In the genomic region with DNA sequence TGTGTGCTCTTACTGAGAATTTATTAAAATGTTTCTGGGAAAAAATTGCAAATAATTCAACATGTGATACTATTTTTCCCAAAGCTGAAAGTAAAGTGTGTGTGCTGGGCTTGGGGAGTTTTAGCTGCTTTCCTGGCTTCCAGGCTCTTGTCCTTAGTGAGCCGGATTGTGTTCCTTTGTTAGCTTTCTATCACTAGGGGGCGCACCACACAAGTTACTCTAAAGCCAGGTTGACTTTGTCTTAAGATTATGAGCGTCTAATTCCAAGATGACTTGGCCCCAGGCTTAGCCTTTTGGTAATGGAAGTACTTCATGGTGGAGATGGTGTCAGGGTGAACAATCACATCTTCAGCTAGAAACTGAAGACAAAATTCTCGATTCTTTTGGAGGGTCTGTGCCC, we compare ENCODE assay signal across 10 mouse cellular contexts.
DNase-seq lines count a peak whose midpoint lies in the region; TF ChIP-seq lines count a peak whose summit lies in the region.
"Had no signal": no experiment of that assay in that cellular context is flagged by ENCODE, and none has a peak within 500 bp of the region (broad histone marks: within the 10 kb centered on the region; RNA-seq: fewer than 3 reads in every experiment).

No protein-coding gene starts in this region.

- DNase-seq in adrenal gland, postnatal 10 days: peak; percentile 20
- DNase-seq in adrenal gland, adult 18-20 months (ENCODE audit: low spot score in 2 of 2): no peak
- DNase-seq in layer of hippocampus, adult 2 months (ENCODE audit: low spot score in 2 of 2): peak in 1 of 2 experiments; percentile 15
- no peak for DNase-seq in layer of hippocampus, adult 9-10 months (ENCODE audit: low spot score)
- no peak for DNase-seq in brain, embryonic 14.5 days (ENCODE audit: low read depth)
- DNase-seq in lung, postnatal 25 days (ENCODE audit: low spot score): peak; percentile 3
- DNase-seq in gastrocnemius, adult 8-10 months (ENCODE audit: low spot score in 2 of 2): no peak
- no peak for DNase-seq in layer of hippocampus, postnatal 25 days (ENCODE audit: extremely low spot score in 1 of 2, low spot score in 1 of 2)

- no peak overlapping the region for H3K27ac ChIP-seq in layer of hippocampus, adult 2 months
- H3K27ac ChIP-seq: embryonic facial prominence, embryonic 15.5 days; lung, embryonic 15.5 days had no signal

- peak; percentile 70 for TF ChIP-seq CTCF in layer of hippocampus, adult 2 months (conservative IDR thresholded peaks at IDR 0.05)
- peak; percentile 21; the same call in 1 of the 2 replicates for TF ChIP-seq CTCF in brain, embryonic 14.5 days (IDR thresholded peaks at IDR 0.05; ENCODE audit: borderline replicate concordance, extremely low read depth, insufficient read depth, insufficient read length)

- TF ChIP-seq POLR2A in brain, embryonic 14.5 days (IDR thresholded peaks at IDR 0.05; ENCODE audit: borderline replicate concordance, extremely low read depth, insufficient read depth, insufficient read length, poor library complexity, severe bottlenecking): no peak

- H3K4me3 ChIP-seq in layer of hippocampus, adult 2 months: no peak overlapping the region
- H3K4me3 ChIP-seq: embryonic facial prominence, embryonic 15.5 days; lung, embryonic 15.5 days had no signal

Comparison
In these comparisons a context has a peak if more than half of its experiments do, and no peak if none do; other contexts are left out.
1. DNase-seq: peak in adrenal gland, postnatal 10 days (single experiment) and lung, postnatal 25 days (single experiment); none in adrenal gland, adult 18-20 months (0 of 2), layer of hippocampus, adult 9-10 months (single experiment), brain, embryonic 14.5 days (single experiment), gastrocnemius, adult 8-10 months (0 of 2) and layer of hippocampus, postnatal 25 days (0 of 2).